Mouse (Mus musculus) neural tube, embryonic 10.5 days (tissue): Measurements from ENCODE around the gene Azin2.

ENCODE experiments used
- DNase-seq: peaks from one replicate; pipeline ENCODE4 v3.0.0-alpha.2; 2017; ENCODE audit warnings: low spot score; ENCODE audit errors: extremely low spot score

The Azin2 gene

GRCm38 (mm10) chr4:128978634-128979033 lies 16.4 kb upstream of the Azin2 start:
- no peak for DNase-seq

- DNase-seq: no peak
Measured at GRCm38 (mm10) chr4:128977217-128977616, 15.0 kb upstream of the Azin2 start.

GRCm38 (mm10) chr4:128976577-128976976 lies 14.3 kb upstream of the Azin2 start:
- DNase-seq: no peak

- DNase-seq: no peak
Measured at GRCm38 (mm10) chr4:128974677-128975076, 12.4 kb upstream of the Azin2 start.

GRCm38 (mm10) chr4:128971065-128971694 lies 8.9 kb upstream of the Azin2 start:
- peak; percentile 75 for DNase-seq

GRCm38 (mm10) chr4:128970417-128970807 lies 8.2 kb upstream of the Azin2 start:
- no peak for DNase-seq

- DNase-seq: no peak
Measured at GRCm38 (mm10) chr4:128969607-128970416, 7.6 kb upstream of the Azin2 start.

GRCm38 (mm10) chr4:128969081-128969480 lies 6.8 kb upstream of the Azin2 start:
- DNase-seq: no peak

GRCm38 (mm10) chr4:128966751-128967150 lies 4.5 kb upstream of the Azin2 start:
- no peak for DNase-seq

GRCm38 (mm10) chr4:128962926-128963290 lies 666 bp upstream of the Azin2 start:
- DNase-seq: peak; percentile 40

GRCm38 (mm10) chr4:128961301-128962028 lies 777 bp downstream of the Azin2 start:
- peak; percentile 40 for DNase-seq

- DNase-seq: no peak
Measured at GRCm38 (mm10) chr4:128959676-128960075, 2.6 kb downstream of the Azin2 start.

GRCm38 (mm10) chr4:128958849-128959248 lies 3.4 kb downstream of the Azin2 start:
- DNase-seq: no peak

- no peak for DNase-seq
Measured at GRCm38 (mm10) chr4:128958156-128958555, 4.1 kb downstream of the Azin2 start.

GRCm38 (mm10) chr4:128957155-128957911 lies 4.9 kb downstream of the Azin2 start:
- DNase-seq: peak; percentile 66

- no peak for DNase-seq
Measured at GRCm38 (mm10) chr4:128953851-128954250, 8.4 kb downstream of the Azin2 start.

- DNase-seq: no peak
Measured at GRCm38 (mm10) chr4:128950461-128950860, 11.8 kb downstream of the Azin2 start.

- DNase-seq: no peak
Measured at GRCm38 (mm10) chr4:128949470-128950005, 12.7 kb downstream of the Azin2 start.

- DNase-seq: peak; percentile 63
Measured at GRCm38 (mm10) chr4:128948137-128948674, 14.0 kb downstream of the Azin2 start.

- DNase-seq: no peak
Measured at GRCm38 (mm10) chr4:128947326-128947933, 14.8 kb downstream of the Azin2 start.
